Mouse (Mus musculus) T-cell, adult 66 days (primary cell): ENCODE data around the gene Kifc3. TPM values are rescaled to one million over a fixed set of nuclear protein-coding genes. Genes with fewer than 3 reads are reported as not detected.

Experiments
- total RNA-seq, 2 experiments: library from RNA; stranded (reverse); gene quantifications; 3 replicates in 1 of 2; 4 replicates in 1 of 2; pipeline ENCODE4 v1.2.4; 2023

The Kifc3 gene
- 1 to 10 TPM; 6.9 to 7.7 TPM for total RNA-seq

GRCm38 (mm10) chr8:95202649-95203275 lies at the start of gene Kifc3:
Gene Kifc3, minus strand, starts transcription at chr8:95202812.

GRCm38 (mm10) chr8:95080381-95081341 lies 122.0 kb downstream of the Kifc3 start, which contains the start of gene Katnb1:
Gene Katnb1, plus strand, starts transcription at chr8:95081186.

GRCm38 (mm10) chr8:95054927-95055510 lies 147.6 kb downstream of the Kifc3 start, which contains the start of gene Drc7:
Gene Drc7, plus strand, starts transcription at chr8:95055103.

Other genes with a start within 250 kb of the Kifc3 start
- 1 to 10 TPM; 7.3 to 9.8 TPM for gene Adgrg1, start 228.1 kb downstream of the Kifc3 start, total RNA-seq
- gene Adgrg3, start 185.1 kb downstream of the Kifc3 start, total RNA-seq: 1 to 10 TPM; 6.2 to 7.8 TPM
- under 1 TPM in 1 of 2 experiments, not detected in 1; 0.96 TPM for gene Drc7, start 147.7 kb downstream of the Kifc3 start, total RNA-seq
- gene Katnb1, start 121.6 kb downstream of the Kifc3 start, total RNA-seq: 10 to 100 TPM; 18.9 to 20.9 TPM
- not detected for gene Cngb1, start 103.8 kb upstream of the Kifc3 start, total RNA-seq
- gene Tepp, start 107.8 kb upstream of the Kifc3 start, total RNA-seq: not detected
- 10 to 100 TPM; 19.9 to 20.9 TPM for gene Zfp319, start 129.1 kb upstream of the Kifc3 start, total RNA-seq
- 10 to 100 TPM; 33.1 to 42.0 TPM for gene Usb1, start 129.5 kb upstream of the Kifc3 start, total RNA-seq
- 1 to 10 TPM; 2.7 to 2.8 TPM for gene Mmp15, start 149.5 kb upstream of the Kifc3 start, total RNA-seq
- 10 to 100 TPM; 42.0 to 44.2 TPM for gene Cfap20, start 232.1 kb upstream of the Kifc3 start, total RNA-seq